Mouse (Mus musculus): ENCODE results near the gene Srpr.

Gene Srpr

DNA sequence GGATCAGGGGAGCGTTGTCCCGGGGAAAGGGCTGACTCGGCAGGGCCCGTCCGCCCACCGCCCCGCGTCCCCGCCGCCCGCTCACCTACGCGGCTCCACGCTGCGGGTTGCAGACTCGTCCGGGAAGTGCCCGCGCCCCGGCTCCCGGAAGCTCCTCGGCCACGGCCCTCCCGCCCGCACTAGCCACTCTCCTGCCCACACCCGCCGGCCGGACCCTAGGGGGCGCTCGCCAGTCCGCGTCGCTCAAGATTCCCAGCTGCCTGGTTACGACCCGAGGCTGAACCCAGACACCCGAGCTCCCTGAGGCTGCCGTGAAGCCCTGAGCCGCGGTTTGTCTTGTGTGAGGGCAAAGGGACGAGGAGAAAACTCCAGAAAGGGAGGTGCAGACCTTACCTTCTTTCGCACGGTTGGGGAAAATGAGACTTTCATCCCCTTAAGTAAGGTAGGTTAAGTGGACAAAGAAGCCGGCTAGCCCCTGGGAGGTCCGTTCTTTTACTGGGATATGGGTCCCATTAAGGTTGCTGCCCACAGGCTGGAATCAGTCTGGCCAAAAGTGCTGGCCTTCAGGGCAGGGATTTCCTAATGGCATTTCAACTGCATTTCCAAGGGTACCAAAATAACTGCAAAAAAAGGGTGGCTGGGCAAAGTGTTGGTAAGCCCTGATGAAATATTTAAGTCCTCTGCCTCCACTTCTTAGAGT lies at the start of gene Srpr, which contains the start of gene Tirap:
Gene Srpr (plus strand): TSS at position 404 of the 700 bp plus-strand sequence.
Gene Tirap (minus strand): TSS at position 520 of the 700 bp plus-strand sequence.
- DNase-seq (ENCODE audit: low spot score): peak; percentile 91

DNA sequence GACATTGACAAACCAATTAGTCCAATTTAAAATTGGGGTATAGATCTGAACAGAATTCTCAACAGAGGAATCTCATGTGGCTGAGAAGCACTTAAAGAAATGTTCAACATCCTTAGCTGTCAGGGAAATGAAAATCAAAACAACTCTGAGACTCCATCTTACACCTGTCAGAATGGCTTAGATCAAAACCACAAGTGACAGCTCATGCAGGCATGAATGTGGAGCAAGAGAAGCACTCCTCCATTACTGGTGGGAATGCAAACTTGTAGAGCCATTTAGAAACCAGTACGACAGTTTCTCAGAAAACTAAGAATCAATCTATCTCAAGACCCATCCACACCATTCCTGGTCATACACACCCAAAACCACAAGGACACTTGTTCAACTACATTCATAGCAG lies 47.1 kb upstream of the Srpr start:
- DNase-seq (ENCODE audit: low spot score): no peak

DNA sequence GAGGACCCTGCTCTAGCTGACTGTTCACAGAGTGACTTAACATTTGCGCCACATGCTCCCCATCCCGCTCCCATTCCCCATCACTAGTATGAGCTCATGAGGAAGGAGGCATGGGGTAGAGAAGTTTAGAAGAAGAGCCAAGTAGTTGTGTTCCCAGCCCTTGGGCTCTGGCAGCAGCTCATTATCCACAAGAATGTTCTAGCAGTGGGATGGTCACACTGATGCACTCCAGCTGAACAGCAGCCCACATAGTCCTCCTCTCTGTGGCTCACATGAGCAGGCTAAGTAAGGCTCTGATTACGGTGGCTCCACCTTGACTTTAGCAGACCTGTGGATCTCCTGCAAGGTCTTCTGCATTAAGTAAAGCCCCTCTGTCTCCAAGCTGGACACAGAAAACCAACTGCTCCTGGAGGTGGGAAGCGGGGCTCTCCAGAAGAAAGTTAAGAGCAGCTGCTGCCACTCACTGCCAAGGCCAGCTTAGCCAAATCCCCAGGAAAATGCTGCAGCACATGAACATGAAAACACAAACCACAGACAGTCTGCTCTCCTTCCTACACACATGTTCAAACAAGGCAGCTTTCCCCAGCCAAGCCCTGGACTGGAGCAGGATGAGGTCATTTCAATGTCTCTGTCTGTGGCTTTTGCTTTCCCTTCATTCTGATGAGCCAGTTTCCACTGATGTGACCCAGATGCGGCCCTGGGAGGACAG lies 43.8 kb upstream of the Srpr start:
- no peak for DNase-seq (ENCODE audit: low spot score)

DNA sequence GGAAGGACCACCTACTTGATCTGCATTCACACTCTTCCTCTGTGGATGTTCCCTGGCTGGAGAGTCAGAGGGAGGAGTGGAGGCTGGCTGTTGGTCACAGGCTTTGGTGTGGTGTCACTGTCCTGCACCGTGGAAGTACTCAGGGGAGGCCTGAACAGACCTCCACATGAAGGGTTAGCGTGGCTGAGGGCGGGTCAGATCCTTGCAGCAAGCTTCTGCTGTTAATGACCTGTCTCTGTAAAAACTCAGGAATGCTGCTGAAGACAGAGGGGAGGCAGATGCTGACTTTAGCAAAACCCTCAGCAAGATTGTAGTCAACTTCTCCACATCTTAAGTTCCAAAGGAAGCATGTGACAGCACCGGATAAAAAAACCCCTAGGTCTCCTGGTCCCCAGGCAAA lies 43.1 kb upstream of the Srpr start:
- no peak for DNase-seq (ENCODE audit: low spot score)

DNA sequence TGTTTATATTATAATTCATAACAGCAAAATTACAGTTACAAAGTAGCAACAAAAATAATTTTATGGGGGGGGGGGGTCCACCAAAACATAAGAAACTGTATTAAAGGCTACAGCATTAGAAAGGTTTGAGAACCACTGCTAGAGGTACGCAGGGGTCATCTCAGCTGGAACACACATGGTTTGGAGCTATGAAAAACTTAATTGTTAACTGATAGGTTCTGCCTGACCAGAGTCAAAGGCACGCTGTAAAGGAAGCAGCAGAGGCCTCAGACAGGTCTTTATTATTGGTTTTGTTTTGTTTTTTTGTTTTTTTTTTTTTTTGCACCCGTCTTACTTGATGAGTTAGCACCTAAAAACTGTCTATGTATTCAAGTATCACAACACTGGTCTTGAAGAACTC lies 41.5 kb upstream of the Srpr start:
- no peak for DNase-seq (ENCODE audit: low spot score)

DNA sequence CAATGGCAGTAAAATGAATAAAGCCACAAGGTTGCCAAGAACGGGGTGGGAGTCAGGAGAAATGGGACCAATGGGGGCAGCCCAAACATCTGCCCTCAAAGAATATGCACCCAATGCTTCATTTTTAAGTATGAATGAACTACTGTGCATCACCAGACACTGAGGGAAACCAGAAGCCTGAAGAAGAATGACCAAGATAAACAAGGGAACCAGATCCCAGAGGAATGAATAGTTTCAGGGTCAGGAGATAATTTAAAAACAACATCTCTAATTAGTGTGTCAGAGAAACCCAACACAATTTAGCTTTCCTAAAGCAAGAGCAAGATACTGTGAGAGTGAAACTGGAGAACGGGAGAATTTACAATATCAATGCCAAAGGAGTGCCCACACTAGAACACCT lies 39.3 kb upstream of the Srpr start:
- DNase-seq (ENCODE audit: low spot score): no peak

DNA sequence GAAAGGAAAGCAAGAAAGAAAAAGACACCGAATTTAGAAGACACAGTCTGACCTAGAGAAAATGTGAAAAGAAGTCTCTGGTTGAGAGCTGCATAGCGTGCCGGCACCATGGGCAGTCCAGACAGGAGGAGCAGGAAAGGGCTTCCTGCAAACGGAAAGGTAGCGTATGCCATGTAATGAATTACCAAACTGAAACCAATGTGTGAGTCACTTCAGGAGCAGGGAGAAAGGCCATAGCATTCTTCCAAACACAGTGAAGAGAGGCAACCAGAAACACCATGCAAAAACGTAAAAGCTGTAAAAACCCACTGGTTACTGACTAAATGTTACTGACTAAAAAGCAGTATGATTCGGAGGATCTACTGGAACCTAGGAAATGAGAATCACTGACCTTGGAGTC lies 38.3 kb upstream of the Srpr start:
- DNase-seq (ENCODE audit: low spot score): no peak

DNA sequence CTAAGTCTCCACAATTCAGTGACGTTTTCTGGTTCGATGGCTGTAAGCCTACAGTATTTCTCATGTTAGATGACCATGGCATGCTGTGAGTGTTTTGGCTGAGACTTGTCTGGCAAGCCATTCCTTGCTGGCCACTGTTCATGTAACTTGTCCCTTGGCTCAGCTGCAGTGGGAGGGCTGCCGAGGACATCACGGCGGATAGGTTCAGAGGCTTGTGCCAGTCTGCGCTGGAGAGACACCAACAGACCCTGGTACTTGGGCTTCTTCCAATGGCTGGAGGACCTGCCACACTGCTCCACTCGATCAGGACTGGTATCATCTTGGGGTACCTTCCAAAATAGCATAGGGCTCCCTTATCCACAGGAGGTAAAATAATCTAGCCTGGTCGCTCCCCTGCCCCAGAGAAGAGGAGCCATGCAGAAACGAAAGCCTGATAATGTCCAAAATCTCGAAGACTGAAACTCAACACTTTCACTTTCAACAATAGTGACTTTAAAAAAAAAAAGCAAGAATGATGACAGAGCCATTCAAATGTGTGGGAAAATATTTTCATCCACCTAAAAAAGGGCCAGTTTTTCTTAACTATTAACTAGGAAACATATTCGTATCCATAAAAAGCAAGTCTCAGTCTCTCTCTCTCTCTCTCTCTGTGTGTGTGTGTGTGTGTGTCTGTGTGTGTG lies 36.8 kb upstream of the Srpr start:
- no peak for DNase-seq (ENCODE audit: low spot score)

DNA sequence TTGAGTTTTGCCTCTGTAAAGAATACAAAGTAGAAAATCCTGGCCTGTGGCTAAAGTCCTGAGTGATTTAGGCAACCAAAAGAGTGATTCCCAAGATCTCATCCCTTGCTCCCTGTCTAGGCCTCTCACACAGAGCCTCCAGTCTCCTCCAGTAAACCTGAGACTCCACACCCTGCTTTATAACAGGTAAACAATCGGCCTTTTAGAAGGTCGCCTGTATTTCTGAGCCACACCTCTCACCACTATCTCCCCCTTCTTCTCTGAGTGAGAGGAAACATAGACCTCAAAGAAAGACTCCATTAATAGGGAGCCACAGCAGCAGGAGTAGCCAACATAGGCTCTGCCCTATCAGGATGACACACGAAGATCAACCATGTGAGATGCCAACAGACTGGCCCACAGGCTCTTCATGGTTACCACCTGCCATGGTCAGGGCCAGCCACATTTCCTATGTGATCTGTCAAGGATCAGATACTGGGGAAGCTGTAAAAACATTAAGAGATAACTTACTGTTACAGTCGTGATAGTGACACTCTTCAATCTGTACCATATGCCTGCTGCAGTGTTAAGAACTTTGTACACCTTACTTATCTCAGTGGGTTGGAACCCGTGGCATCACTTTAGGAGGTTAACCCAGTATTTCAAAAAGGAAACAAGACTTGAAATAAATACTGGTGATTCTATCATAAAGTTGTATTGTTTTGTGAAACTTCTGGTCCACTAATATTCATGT lies 35.7 kb upstream of the Srpr start:
- DNase-seq (ENCODE audit: low spot score): no peak

DNA sequence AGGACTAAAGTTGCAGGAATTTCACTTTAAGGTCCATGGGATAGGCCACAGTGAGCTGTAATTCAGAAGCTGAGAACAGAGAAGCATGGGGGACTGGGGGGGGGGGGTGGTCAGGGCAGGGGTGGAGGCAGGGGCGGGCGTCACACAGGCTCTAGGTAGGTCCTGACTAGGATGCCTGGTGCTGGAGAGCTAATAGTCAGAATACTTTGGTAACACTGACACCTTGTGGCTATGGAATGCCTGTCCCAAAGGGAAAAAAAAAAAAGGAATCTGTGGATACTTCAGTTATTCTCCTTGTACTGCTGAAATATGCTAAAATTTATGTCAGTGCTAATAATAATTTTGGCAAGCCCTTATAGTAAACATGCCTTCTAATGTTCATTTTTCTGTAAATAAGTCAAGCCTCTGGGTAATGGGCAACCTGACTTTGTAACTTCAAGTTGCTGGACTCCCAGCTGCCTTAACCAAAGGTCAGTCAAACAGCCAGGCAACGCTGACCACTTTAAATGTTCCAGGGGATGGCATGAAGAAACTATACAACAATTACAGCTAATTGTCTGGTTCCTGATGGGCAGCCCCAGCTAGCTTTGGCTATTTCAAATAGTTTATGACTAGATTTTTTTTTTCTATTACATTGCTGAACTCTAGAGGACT lies 33.7 kb upstream of the Srpr start:
- peak; percentile 75 for DNase-seq (ENCODE audit: low spot score)

DNA sequence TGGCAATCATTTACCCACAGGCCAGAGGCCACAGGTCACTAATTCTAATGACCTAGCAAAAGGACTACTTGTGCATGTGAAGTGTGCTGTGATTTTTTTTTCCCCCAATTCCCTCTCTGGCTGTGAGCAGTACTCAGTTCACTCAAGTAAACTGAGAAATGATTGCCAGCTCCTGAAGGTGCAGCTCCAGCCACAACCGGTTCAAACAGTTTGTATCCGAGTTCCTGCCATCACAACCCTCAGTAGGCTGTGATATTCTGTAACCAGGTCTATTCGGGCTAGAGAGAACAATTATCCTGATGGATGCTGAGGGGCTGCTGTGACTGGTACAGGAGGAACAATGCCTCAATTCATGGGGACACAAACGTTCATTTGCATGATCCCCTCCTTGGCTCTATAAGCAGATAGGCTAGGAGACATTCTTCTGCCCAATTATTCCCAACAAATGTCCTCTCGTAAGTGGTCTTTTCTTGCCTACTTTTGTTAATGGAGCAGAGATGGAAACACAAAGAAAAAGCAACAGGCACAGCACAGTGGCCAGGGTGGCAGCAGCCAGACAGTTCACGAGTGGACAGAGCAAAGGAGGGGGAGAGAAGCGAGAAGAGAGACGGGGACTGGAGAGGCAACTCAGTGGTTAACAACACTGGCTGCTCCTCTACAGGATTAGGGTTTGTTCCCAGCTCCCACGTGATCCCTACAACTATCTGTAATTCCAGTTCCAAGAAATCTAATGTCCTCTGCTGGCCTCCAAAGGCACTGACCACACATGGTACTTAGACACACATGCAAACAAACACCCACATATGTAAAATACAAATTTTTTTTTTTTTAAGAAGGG lies 33.0 kb upstream of the Srpr start:
- peak; percentile 23 for DNase-seq (ENCODE audit: low spot score)

DNA sequence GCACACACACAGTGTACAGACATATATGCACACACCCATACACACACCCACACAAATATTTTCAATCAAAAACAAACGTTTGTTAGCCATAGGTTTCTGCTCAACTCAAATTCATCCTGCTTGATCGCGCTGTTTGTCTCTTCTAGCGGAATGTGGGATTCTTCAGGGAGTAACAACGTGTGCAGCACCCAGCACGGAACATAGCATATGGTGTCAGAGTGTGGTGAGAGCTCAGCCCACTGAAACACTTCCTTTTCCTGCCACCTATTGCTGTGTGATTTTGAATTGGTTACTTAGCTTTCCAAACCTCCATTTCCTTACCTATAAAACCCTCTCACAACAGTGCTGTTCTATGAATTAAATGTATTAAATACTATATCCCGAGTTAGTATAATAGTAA lies 29.9 kb upstream of the Srpr start:
- DNase-seq (ENCODE audit: low spot score): no peak

DNA sequence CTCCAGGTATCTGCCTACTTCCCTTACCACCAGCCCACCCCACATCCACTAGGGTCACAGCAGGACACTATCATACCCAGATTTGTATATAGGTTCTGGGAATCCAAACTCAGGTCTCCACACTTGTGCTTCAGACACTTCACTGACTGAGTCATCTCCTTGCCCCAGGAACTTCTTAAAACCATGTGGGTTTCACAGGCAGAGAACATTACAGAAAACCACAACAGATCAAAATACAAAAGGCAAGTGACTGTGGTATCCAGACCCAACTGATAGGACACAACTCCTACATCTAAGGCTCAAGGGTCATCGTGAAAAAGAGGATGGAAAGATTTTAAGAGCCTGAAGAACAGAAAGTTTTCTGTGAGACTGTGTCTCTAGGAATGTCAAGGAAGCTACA lies 26.6 kb upstream of the Srpr start:
- DNase-seq (ENCODE audit: low spot score): no peak

DNA sequence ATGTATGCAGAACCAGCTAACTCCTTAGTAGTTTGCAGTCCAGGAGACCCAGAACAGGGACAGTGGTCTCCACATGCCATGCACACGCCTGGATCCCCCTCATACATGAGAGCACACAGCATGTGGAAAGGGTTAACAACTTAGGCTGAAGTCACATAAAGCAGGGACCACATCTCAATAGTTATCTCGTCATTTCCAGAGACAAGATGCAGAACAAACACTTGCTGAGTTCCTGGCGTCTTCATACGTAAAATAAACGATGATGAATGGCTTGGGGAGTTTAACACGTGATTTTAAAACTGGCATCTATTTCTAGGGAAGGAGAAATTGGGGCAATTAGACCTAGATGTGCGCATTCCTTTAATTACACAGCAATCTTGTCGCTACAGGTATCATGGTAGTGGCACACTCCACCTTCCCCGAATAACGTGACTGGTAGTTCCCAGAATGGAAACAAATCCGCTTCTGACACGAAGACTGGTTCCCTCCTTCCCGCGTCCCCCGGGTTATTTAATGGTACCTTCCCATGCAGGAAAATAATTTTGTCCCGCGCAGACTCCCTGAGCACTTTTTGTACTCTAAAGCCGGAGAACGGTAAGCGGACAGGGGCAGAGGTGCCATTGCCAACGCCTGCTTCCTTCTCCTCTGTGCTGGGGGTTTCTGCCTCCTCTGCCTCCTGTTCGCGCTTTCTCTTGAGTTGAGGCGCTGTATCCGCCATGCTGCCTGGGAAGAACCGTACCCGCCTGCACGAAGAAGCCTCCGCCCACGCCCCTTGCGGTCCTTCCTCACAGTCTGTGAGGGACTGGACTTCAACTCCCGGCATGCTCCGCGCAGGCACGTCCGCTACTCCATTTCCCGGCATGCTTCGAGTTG lies 24.5 kb upstream of the Srpr start, which contains the start of gene Dcps:
Gene Dcps (minus strand): TSS at position 811 of the 873 bp plus-strand sequence.
- DNase-seq (ENCODE audit: low spot score): peak; percentile 98

DNA sequence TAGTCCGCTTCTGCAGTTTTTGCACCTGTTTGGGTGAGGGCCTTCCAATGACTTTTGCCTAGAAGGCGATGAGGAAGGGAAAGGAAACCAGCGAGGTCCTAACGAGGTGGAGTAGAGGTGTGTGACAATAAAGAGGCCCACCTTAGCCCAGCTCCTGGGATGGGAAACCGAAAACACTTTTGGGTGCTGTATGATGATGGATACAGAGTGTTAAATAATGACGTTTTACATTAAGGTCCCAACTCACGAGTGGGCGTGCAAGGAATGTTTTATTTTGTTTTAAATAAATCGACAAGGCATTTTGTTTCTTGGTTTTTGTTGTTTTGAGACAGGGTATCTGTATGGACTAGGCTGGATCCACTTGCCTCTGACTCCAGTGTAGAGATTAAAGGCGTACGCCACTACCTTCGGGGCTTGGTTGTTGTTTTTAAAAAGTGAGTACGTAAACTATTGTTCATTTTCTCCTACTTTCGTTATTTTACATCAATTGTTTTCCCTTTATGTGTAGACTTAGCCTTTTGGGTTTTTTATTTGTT lies 23.8 kb upstream of the Srpr start:
- no peak for DNase-seq (ENCODE audit: low spot score)

DNA sequence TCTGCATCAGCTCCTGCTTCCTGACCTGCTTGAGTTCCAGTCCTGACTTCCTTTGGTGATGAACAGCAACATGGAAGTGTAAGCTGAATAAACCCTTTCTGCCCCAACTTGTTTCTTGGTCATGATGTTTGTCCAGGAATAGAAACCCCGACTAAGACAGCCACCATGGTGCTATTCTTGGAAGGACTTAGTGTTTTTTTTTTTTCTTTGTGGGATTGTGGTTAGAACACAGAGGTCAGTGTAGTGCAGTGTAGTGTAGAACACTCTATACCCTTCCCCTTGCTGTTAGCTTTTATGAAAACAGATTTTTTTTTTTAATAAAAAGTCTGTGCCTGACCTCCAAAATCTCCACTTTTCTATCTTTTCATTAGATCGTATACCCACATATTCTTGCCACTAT lies 17.1 kb upstream of the Srpr start:
- no peak for DNase-seq (ENCODE audit: low spot score)

DNA sequence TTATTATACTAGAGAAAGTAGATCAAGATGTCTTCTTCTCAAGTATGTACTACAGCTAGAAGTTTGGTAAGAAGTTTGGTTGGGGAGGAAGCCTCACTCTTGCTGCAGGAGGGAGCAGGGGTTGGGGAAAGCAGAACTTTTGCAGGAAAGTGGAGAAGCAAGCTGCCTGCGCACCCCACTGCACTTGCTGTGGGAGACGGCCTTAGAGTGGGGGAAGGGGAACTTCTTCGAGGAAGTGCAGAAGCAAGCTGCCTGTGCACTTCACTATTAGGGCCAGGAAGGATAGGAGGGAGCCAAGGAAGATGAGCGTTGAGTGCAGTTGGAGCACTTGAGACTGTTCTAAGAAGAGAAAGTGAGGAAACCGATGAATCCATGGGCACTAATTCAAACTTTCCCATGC lies 16.6 kb upstream of the Srpr start:
- DNase-seq (ENCODE audit: low spot score): no peak

DNA sequence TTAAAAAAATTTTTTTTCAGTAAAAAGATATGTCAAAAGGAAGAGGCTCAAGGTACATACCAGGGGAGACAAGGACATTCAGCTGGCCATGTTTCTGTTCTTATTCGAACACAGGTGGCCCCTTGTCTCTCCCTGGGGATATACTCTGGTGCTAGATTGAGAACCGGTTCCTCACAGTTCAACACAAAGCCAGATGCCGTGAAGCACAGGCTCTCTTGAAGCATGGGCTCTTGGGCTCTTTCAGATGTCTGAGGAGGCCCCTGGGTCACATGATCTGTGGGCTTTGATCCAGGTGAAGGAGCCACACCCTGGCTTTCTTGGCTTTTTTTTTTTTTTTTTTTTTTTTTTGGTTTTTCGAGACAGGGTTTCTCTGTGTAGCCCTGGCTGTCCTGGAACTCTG lies 13.5 kb upstream of the Srpr start:
- DNase-seq (ENCODE audit: low spot score): no peak

DNA sequence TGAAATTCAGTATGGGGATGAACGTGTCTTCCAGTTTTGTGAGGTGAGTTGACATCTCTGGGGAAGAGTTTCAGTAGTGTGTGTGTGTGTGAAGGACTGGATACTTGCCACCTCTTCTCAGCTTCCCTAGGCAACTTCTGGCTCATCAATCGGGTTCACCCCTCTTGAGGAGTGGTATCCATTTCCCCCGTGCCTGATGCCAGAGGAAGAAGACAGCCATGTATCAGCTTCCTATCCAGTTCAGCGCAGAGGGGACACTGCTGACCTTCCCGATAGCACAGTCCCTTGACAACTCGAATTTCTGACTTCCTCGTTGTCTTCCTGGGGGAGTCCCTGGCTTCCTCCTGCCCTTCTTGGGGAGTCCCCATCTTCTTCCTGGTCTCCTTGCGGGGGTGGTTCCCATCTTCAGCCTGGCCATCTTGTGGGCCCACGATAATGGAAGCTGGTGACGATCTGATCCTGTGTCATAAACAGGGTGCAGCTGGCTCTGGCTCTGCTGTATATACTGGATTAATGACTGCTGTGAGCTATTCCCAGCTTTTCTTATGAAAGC lies 12.5 kb upstream of the Srpr start:
- no peak for DNase-seq (ENCODE audit: low spot score)
